Mouse (Mus musculus) mesoderm, embryonic 11.5 days (tissue): ENCODE results near the gene Slc39a7.
A peak's percentile ranks its signal among the peaks of the same experiment; 100 is the strongest.
"Not testable (repeated sequence)": the region's sequence is repeated elsewhere in the genome, so short reads cannot be mapped to it uniquely, and the experiment has no call there.

Experiments
- DNase-seq: peaks from one replicate; pipeline ENCODE4 v3.0.0-alpha.2; 2012; ENCODE audit warnings: low read depth, low spot score

Gene Slc39a7

DNA sequence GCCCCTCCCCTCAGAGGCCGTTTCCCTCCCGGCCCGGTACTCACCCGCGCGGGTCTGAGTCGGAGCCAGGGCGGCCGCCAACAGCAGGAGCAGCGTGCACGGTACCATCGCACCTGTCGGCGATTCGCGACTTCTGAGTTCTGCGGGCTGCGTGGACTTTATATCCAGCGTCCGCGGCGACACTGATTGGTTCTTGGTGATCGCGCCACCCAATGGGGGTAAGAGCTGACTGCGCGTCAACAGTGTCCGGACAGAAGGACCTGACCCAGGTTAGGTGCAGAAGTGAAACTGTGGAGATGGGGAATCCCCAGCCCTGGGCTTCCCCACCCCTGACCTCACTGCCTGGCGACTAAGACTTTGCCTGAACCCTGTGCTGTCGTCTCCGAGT lies 31.3 kb downstream of the Slc39a7 start, which contains the start of gene H2-K1:
Gene H2-K1, minus strand, starts transcription at position 198 of the 388 bp plus-strand sequence.
- peak; percentile 88 for DNase-seq

DNA sequence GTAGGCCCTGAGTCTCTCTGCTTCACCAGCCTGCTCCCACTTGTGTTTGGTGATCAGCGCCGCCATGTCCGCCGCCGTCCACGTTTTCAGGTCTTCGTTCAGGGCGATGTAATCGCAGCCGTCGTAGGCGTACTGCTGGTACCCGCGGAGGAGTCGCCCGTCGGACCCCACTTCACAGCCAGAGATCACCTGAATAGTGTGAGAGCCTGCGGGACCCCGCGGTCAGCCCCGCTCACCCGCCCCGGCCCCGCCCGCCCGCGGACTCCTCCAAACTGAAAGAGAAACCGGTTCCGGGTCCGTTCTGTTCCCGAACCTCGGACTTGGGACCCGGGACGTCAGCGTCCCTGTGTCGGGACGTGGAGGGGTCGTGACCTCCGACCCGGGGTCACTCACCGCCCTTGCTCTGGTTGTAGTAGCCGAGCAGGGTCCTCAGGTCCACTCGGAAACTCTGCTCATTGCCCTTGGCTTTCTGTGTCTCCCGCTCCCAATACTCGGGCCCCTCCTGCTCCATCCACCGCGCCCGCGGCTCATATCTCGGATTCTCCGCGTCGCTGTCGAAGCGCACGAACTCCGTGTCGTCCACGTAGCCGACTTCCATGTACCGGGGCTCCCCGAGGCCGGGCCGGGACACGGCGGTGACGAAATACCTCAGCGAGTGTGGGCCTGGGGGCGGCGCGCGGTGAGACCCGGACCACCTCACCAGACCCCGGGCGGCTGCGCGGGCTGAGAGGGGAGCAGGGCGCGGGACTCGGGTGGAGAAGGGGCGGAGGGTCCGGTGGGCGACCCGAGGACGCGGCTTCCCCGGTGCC lies 31.9 kb downstream of the Slc39a7 start:
- no peak for DNase-seq

DNA sequence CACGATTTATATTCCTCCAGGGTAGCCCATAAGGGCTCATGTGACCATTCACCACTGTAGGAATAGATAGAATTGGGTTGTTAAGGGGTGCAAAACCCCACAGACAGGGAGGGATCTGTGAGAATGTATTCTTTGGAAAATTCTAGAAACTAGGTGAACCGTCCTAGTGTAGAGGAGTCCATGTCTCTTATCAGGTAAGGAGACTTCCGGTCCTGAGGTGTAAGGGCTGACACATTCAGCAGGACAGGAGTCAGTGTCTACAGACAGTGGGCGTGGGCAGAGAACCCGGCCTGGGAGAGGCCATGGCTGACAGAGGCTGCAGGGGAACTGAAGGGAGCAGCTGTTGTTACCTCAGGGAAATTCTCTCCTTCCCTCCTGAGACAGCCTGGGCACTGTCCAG lies 32.8 kb downstream of the Slc39a7 start:
- not testable (repeated sequence) for DNase-seq

DNA sequence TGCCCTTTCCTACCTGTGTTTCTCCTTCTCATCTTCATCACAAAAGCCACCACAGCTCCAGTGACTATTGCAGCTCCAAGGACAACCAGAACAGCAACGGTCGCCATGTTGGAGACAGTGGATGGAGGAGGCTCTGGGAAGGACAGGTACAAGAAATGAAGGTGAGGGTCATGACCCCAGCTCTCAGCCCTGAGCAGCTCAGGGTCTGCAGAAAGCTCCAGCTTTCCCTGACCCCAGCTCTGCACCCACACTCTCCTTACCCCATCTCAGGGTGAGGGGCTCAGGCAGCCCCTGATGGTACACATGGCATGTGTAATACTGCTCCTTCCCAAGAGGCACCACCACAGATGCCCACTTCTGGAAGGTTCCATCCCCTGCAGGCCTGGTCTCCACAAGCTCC lies 34.5 kb downstream of the Slc39a7 start:
- DNase-seq: not testable (repeated sequence)

DNA sequence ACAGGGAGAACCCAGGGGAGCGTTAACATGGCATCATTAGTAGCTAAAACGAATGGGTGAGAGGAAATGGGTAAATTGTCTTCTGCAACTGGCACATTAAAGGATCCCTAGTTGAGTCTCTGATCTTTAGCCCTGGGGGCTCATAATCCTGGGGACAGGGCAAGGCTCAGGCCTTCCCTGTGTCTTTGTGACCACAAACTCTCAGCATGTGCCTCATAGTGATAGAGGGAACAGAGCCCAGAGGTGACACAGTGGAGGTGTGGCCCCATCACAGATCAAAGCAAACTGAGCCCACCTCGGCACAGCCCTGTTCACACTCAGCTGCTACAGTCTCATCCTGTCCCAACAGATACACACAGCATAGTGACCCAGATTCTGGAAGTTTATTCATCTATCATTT lies 35.8 kb downstream of the Slc39a7 start:
- no peak for DNase-seq

DNA sequence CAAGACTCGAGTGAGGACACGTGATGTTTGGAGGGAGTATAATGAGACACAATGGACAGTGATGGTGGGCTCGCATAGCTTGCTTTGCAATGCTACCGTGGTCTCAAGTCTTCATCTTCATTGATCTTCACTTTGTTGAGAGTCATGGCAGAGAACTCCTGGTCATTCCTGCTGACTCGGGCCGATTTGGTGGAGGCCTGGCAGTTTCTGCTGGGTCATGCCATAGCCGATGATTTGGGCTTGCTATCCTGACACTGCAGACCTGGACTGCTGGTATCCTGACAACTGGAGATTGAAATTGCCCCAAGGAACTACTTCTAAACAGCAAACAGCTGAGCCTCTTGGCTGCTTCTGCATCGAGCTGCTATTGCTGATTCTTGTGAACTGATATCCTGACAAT lies 36.5 kb downstream of the Slc39a7 start:
- DNase-seq: no peak

DNA sequence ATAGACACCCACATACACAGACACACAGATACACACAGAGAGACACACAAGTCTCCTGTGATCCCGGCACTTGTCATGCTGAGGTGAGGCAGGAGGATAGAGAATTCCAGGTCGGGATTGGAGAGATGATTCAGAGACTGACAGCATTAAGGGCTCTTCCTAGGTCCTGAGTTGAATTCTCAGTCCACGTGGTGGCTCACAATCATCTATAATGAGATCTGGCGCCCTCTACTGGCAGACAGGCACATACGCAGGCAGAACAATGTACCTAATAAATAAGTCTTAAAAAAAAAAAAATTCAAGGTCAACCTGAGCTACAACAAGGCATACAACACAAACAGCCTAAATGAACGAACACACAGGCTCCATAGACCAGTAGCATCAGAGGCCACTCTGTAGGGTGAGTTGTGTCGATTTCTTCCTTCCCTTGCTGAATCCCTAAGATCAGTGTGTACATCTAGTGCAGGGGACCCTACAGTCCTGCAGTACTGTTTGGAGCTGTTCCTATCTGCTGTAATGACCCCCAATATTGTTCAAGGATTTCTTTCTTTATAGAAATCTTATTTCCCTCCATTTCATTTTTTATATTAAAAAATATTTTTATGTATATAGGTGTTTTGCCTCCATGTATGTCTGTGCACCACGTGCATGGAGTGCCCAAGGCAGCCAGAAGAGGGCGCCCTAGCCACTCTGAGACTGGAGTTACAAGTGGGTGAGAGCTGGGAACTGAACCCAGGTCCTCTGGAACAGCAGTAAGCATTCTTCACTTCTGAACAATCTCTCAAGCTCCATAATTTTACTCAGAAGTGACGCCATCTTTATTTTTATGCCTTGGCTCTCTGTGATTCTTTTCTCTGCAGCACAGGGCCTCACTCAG lies 39.5 kb downstream of the Slc39a7 start:
- peak; percentile 85 for DNase-seq

DNA sequence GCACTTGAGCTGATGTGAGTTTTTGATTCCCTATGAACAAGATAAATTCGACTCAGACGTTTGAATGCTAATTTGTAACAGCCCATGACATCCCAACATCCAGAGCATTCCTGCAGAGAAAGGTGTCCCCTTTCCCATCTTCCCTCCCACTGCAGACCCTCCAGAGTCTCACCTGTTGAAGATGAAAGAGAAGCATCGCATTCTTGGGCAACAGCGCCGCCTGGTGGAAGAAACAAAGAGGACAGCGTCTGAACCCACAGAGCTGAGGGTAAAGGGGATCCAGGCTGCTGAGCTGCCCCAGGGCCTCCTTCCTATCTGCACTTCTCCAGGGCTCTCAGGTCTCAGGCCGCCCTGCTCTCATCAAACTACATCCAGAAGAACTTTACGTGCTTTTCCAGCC lies 49.3 kb downstream of the Slc39a7 start:
- not testable (repeated sequence) for DNase-seq

DNA sequence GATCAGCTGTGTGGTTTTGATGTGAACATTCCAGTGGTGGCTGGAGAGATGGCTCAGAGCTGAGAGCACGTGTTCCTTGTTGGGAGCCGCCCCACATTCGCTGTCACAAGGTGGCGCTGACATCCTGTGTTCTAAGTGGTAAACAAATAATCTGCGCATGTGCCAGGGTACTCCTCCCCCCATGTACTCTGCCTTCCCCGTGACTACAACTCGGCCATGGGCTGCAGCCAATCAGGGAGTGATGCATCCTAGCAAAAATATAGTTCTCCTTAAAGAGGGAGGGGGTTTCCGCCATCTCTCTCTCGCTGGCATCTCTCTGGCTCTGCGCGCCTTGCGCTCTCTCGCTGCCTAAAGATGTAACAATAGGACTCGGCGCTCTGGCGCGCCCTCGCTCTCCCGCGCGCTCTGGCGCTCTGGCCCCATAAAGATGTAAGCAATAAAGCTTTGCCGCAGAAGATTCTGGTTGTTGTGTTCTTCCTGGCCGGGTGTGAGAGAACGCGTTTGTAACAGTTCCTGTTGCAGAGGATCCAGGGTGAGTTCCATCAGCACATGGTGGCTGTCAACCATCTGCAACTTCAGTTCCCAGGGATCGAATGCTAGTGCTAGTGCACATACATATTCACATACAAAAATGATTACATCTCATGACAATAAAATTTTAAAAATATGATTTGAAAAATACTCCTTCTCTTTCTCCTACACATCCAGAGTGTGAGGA lies 50.1 kb downstream of the Slc39a7 start:
- not testable (repeated sequence) for DNase-seq

DNA sequence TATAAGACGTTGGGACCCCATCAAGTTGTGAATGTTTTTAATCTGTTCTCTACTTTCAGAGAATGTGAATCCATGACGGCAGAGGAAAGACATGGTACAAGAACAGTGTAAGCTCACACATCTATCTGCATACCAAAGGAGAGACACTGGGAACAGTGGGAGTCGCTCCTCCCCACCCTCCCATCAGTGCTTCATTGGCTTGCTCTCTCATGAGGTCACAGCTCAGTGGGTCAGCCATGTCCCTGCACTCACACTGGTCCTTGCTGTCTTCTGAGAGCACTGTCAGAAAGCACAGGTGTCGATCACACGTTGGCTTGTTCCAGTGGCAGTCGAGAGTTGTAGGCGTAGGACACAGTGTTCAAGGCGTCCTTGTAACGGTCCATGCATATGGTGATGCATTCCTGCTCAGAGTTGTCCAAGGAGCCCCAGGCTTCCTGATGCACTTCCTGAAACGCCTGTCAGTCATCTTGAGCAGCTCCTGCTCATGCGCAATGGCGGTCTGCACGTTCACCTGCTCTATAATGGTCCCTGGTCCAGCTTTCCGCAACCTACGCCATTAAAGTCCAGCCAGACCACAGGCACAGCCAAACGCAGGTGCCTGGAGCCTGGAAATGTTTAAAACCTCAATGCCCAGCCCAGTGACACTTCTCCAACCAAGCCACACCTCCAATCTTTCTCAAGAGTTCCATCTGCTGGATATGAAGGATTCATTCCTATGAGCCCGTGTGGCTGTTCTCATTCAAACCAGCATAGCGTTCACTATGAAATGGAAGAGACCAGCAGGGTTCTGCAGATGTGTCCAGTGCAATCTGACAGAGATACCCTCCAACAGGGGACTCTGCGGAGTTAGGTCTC lies 51.1 kb downstream of the Slc39a7 start:
- DNase-seq: no peak

DNA sequence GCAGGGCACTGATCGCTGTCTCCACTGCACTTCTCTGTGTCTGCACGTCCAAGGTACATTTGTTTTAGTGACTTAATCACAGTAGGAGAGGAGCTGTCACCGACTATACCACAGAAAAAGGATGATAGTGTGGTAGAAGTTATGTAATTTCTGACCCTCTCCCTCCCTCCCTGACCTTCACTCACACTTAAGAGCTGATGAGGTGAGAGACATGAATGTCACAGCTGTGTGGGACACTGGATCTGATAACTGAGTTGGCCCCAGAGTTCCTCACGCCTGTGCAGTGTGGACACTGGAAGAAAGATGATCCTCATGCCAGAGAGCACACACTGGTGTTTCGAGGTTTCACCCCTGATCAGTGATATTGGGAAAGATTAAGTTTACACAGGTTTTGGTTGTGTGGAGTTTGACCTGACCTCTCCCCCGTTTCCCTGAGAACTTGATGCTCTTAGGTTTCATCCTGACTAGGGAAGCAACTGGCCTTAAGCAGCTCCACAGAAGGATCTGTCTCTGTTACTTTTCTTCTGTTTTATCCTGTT lies 51.9 kb downstream of the Slc39a7 start:
- DNase-seq: no peak

DNA sequence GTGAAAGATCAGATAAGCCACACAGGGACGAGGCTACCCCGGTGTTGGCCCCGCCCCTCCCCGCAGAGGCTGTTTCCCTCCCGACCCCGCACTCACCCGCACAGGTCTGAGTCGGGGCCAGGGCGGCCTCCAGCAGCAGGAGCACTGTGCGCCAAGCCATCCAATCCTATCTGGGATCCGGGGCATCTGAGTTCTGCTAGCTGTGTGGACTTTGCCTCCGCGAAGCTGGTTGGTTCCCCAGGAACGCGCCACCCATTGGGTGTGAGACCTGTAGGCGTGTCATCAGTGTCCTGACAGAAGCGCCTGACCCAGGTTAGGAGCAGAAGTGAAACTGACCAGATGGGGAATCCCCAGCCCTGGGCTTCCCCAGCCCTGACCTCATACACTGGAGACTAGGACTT lies 52.9 kb downstream of the Slc39a7 start:
- peak; percentile 41 for DNase-seq
